Mouse (Mus musculus) olfactory bulb, adult 2 months (tissue): ENCODE results near the gene Eif4e1b.

ENCODE experiments used
- CTCF ChIP-seq: fragments of 200-500 bp; IDR thresholded peaks from 2 replicates; pipeline ENCODE4 v1.5.1; 2012; ENCODE audit warnings: low read depth, mild to moderate bottlenecking, low read length, moderate library complexity; ENCODE audit not compliant: insufficient read depth
- POLR2A ChIP-seq: fragments of 200-500 bp; IDR thresholded peaks from 2 replicates; pipeline ENCODE4 v1.6.1; 2012; ENCODE audit warnings: mild to moderate bottlenecking, low read depth, low read length, moderate library complexity; ENCODE audit not compliant: insufficient read depth

DNA sequence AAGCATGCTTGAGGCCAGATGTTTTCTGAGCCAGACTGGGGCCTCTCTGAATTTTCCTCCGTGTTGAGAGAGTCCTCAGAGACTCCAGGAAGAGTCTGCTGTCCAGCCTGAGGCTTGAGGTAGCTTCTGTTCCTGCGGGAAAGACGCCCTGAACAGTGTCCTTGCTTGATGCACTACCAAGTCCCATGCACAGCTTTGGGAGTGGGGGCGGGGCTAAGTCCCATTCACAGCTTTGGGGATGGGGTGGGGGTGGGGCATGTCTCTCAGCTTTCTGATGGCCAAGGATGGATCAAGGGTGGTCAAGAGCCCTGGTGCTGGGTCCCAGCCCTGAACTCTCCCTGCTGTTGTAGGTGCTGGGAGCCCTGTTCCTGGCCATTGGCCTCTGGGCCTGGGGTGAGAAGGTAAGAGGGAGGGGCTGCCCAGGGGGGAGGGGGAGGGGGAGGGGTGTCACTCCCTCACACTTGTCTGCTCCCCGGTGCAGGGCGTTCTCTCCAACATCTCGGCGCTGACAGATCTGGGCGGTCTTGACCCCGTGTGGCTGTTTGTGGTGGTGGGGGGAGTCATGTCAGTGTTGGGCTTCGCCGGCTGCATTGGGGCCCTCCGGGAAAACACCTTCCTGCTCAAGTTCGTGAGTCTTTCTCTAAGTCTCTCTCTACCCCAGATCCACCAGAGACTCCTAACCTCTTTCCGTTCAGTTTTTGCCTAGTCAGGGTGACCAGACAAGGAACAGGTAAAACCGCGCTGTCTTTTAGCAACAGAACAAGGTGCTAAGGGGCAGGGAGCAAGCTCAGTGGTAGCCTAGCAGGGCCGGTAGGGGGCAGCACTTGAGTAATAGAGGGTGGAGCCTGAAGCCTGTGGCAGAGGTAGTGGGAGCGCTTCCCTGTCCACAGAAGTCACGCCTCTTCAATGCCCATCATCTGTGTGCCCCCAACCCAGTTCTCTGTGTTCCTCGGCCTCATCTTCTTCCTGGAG is 8.7 kb downstream of the Eif4e1b start:
- TF ChIP-seq POLR2A = no peak
- no peak for TF ChIP-seq CTCF
